Mouse (Mus musculus): Measurements from ENCODE around the gene Opn4. TPM values are rescaled to one million over a fixed set of nuclear protein-coding genes. Genes with fewer than 3 reads are reported as not detected.

The Opn4 gene
- polyA plus RNA-seq, 1 experiment from 2014 or later: not detected

- H3K79me2 ChIP-seq (ENCODE audit: inconsistent target): no peaks in the 10 kb centered on the region
- WGBS (ENCODE audit: missing documents): 60% methylated on average over 15 of the region's 15 CpGs
- no peak overlapping the region for H3K4me3 ChIP-seq (ENCODE audit: inconsistent target)
- no peaks in the 10 kb centered on the region for H3K36me3 ChIP-seq (ENCODE audit: inconsistent target)
- H3K27ac ChIP-seq: no peak overlapping the region
Measured at GRCm38 (mm10) chr14:34614551-34614950, 14.6 kb upstream of the Opn4 start.

GRCm38 (mm10) chr14:34613523-34613922 lies 13.6 kb upstream of the Opn4 start:
- WGBS (ENCODE audit: missing documents): 84% methylated on average over 6 of the region's 6 CpGs
- Histone ChIP-seq H3K4me3 (ENCODE audit: inconsistent target) (no peak overlapping the region), H3K36me3 (ENCODE audit: inconsistent target) (no peaks in the 10 kb centered on the region), H3K27ac (no peak overlapping the region), H3K79me2 (ENCODE audit: inconsistent target) (no peaks in the 10 kb centered on the region)

GRCm38 (mm10) chr14:34612222-34612621 lies 12.3 kb upstream of the Opn4 start:
- Histone ChIP-seq H3K36me3 (ENCODE audit: inconsistent target) (no peaks in the 10 kb centered on the region), H3K27ac (no peak overlapping the region), H3K79me2 (ENCODE audit: inconsistent target) (no peaks in the 10 kb centered on the region), H3K4me3 (ENCODE audit: inconsistent target) (no peak overlapping the region)
- WGBS (ENCODE audit: missing documents): 54% methylated on average over 4 of the region's 4 CpGs

- H3K4me3 ChIP-seq (ENCODE audit: inconsistent target): no peak overlapping the region
- H3K27ac ChIP-seq: no peak overlapping the region
- 86% methylated on average over 4 of the region's 4 CpGs for WGBS (ENCODE audit: missing documents)
Measured at GRCm38 (mm10) chr14:34611591-34611990, 11.6 kb upstream of the Opn4 start.

GRCm38 (mm10) chr14:34601910-34602309 lies 2.0 kb upstream of the Opn4 start:
- Histone ChIP-seq H3K79me2 (ENCODE audit: inconsistent target) (no peaks in the 10 kb centered on the region), H3K4me3 (ENCODE audit: inconsistent target) (no peak overlapping the region), H3K36me3 (ENCODE audit: inconsistent target) (no peaks in the 10 kb centered on the region), H3K27ac (no peak overlapping the region)
- WGBS (ENCODE audit: missing documents): 97% methylated on average over 7 of the region's 7 CpGs

More at GRCm38 (mm10) chr14:34611591-34611990, 11.6 kb upstream of the Opn4 start:
- no peaks in the 10 kb centered on the region for H3K36me3 ChIP-seq (ENCODE audit: inconsistent target)
- no peaks in the 10 kb centered on the region for H3K79me2 ChIP-seq (ENCODE audit: inconsistent target)

GRCm38 (mm10) chr14:34595596-34596255 lies 4.2 kb downstream of the Opn4 start:
- Histone ChIP-seq H3K27ac (no peak overlapping the region), H3K36me3 (ENCODE audit: inconsistent target) (no peaks in the 10 kb centered on the region), H3K4me3 (ENCODE audit: inconsistent target) (no peak overlapping the region), H3K79me2 (ENCODE audit: inconsistent target) (no peaks in the 10 kb centered on the region)
- WGBS (ENCODE audit: missing documents): 83% methylated on average over 17 of the region's 17 CpGs

- 85% methylated on average over 15 of the region's 15 CpGs for WGBS (ENCODE audit: missing documents)
Measured at GRCm38 (mm10) chr14:34591741-34592535, 8.0 kb downstream of the Opn4 start.

GRCm38 (mm10) chr14:34590743-34591675 lies 8.9 kb downstream of the Opn4 start:
- Histone ChIP-seq H3K79me2 (ENCODE audit: inconsistent target) (no peaks in the 10 kb centered on the region), H3K4me3 (ENCODE audit: inconsistent target) (no peak overlapping the region), H3K27ac (no peak overlapping the region), H3K36me3 (ENCODE audit: inconsistent target) (no peaks in the 10 kb centered on the region)
- 83% methylated on average over 24 of the region's 24 CpGs for WGBS (ENCODE audit: missing documents)

More at GRCm38 (mm10) chr14:34591741-34592535, 8.0 kb downstream of the Opn4 start:
- Histone ChIP-seq H3K4me3 (ENCODE audit: inconsistent target) (no peak overlapping the region), H3K27ac (no peak overlapping the region), H3K36me3 (ENCODE audit: inconsistent target) (no peaks in the 10 kb centered on the region), H3K79me2 (ENCODE audit: inconsistent target) (no peaks in the 10 kb centered on the region)

- Histone ChIP-seq H3K27ac (no peak overlapping the region), H3K36me3 (ENCODE audit: inconsistent target) (no peaks in the 10 kb centered on the region), H3K4me3 (ENCODE audit: inconsistent target) (no peak overlapping the region), H3K79me2 (ENCODE audit: inconsistent target) (no peaks in the 10 kb centered on the region)
- WGBS (ENCODE audit: missing documents): 97% methylated on average over 5 of the region's 5 CpGs
Measured at GRCm38 (mm10) chr14:34590017-34590570, 9.8 kb downstream of the Opn4 start.

GRCm38 (mm10) chr14:34589185-34589713 lies 10.7 kb downstream of the Opn4 start:
- WGBS (ENCODE audit: missing documents): 96% methylated on average over 8 of the region's 8 CpGs
- Histone ChIP-seq H3K27ac (no peak overlapping the region), H3K4me3 (ENCODE audit: inconsistent target) (no peak overlapping the region), H3K79me2 (ENCODE audit: inconsistent target) (no peaks in the 10 kb centered on the region), H3K36me3 (ENCODE audit: inconsistent target) (no peaks in the 10 kb centered on the region)

- H3K36me3 ChIP-seq (ENCODE audit: inconsistent target): no peaks in the 10 kb centered on the region
- H3K27ac ChIP-seq: no peak within 1 kb of the TSS
- H3K79me2 ChIP-seq (ENCODE audit: inconsistent target): no peaks in the 10 kb centered on the region
- H3K4me3 ChIP-seq (ENCODE audit: inconsistent target): no peak within 1 kb of the TSS
- 80% methylated on average over 8 of the region's 8 CpGs for WGBS (ENCODE audit: missing documents)
Measured at GRCm38 (mm10) chr14:34588498-34588897, 11.4 kb downstream of the Opn4 start, which contains the start of gene Ldb3. TSS of gene Ldb3 (minus strand) at chr14:34588682.

- WGBS (ENCODE audit: missing documents): 76% methylated on average over 5 of the region's 5 CpGs
- no peak overlapping the region for H3K4me3 ChIP-seq (ENCODE audit: inconsistent target)
- no peak overlapping the region for H3K27ac ChIP-seq
- no peaks in the 10 kb centered on the region for H3K79me2 ChIP-seq (ENCODE audit: inconsistent target)
- H3K36me3 ChIP-seq (ENCODE audit: inconsistent target): no peaks in the 10 kb centered on the region
Measured at GRCm38 (mm10) chr14:34588005-34588404, 11.9 kb downstream of the Opn4 start.

GRCm38 (mm10) chr14:34586871-34587270 lies 13.1 kb downstream of the Opn4 start:
- no peaks in the 10 kb centered on the region for H3K36me3 ChIP-seq (ENCODE audit: inconsistent target)
- H3K27ac ChIP-seq: no peak overlapping the region
- no peak overlapping the region for H3K4me3 ChIP-seq (ENCODE audit: inconsistent target)
- no peaks in the 10 kb centered on the region for H3K79me2 ChIP-seq (ENCODE audit: inconsistent target)
- WGBS (ENCODE audit: missing documents): 90% methylated on average over 3 of the region's 3 CpGs

Measured in macrophage (primary cell).